Mouse (Mus musculus) embryonic fibroblast, embryonic 13.5 days (primary cell): ENCODE measurements around the gene Themis2.

Experiments
- CTCF ChIP-seq: IDR thresholded peaks from 2 replicates; pipeline ENCODE4 v1.5.1; 2011; ENCODE audit warnings: mild to moderate bottlenecking, control low read depth, low read length, moderate library complexity, borderline replicate concordance; ENCODE audit not compliant: insufficient read depth
- POLR2A ChIP-seq: IDR thresholded peaks from 2 replicates; pipeline ENCODE4 v1.6.1; 2011; ENCODE audit warnings: low read depth, mild to moderate bottlenecking, control low read depth, low read length, moderate library complexity

- no peak for TF ChIP-seq CTCF
- TF ChIP-seq POLR2A: no peak
Observed at GRCm38 (mm10) chr4:132743992-132744911, 51.9 kb downstream of the Themis2 start.
